Mouse (Mus musculus) cerebellum, adult 9-10 months (tissue): ENCODE data around the gene Zkscan16.

ENCODE experiments used
- DNase-seq: peaks from one replicate; pipeline ENCODE4 v3.0.0; 2022

Zkscan16 gene

DNA sequence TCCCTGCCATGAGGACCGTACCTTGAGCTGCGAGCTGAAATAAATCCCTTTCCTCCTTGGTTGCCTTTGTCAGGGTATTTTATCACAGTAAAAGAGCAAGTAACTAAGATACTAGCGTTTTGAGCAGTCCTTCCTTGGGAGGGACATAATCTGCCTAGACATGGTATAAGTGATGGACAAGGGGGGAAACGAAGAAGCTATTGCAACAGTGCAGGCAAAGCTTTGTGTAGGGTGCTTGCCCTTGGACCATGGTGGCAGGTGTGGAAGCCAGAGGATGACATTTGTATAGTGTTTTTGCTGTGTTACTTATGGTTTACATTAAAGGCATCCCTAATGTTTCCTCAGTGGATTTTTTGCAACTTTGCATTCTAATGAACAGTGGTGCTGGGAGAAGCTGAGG, 486 bp upstream of the Zkscan16 start:
- DNase-seq = no peak

DNA sequence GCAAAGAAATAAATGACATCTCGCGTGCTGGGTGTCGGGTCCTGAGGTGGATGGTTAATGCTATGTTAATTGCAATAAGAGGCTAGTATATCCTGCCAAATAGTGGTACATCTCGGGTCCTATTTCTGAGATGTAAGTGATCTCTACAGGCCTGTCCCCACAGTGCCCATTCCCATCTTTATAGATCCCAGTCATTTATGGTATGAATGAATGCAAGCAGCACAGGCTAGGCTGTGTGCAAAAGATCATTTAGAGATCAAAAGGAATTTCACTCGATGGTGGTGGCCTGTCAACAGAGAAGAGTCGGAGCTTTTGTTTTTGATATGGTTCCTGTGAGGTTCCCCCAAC, 752 bp downstream of the Zkscan16 start:
- no peak for DNase-seq

DNA sequence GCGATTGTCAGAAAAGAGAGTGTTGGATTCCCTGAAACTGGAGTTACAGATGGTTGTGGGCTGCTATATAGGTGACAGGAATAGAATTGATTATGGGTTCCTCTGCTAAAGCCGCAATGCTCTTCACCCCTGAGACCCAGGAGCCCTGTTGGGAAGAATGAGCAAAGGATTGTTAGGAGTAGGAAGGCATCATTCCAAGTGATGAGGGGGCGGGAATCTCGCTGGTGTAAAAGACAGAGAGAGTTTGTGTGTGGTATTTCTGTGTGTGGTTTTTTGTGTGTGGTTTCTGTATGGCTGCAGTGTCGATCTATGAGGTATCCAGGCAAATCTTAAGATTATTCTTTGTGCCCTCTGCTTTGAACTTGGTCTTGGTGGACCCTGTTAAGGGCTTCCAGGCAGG, 1.3 kb downstream of the Zkscan16 start:
- DNase-seq = no peak

DNA sequence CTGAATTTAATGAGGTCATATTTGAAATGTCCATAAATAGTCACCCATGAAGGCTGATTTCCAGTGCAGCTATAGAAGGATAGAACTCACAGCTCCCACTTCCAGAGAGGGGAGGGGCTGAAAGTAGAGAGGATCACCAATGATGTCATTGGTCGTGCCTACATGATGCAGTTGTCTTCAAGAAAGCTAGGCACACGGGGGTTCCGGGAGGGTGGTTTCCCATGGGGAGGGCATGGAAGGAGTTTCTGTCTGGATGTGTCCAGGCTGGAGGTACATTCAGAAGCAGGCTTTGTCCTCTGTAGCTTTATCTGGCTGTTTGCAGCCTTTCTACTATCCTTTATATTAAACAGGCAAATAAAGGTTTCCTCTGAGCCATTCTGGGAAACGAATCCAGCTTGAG, 5.0 kb downstream of the Zkscan16 start:
- DNase-seq = no peak

DNA sequence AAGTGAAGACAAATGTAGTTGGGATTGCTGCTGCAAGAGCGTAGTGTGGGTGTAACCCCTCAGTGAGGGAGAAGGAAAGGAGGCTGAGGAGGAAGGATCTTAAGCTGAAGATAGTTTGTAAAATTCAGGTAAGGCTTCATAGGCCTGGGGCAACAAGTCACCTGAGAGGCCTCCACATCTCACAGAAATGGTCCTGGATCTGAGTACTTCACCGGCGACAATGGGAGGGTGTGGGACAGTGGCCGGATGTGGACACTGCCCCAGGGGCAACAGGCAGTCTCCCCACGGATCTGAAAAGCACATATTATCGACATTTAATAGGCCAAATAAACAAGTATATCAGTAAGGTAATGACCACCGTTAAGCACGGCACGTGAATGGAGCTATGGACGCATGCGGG, 9.2 kb downstream of the Zkscan16 start:
- no peak for DNase-seq

DNA sequence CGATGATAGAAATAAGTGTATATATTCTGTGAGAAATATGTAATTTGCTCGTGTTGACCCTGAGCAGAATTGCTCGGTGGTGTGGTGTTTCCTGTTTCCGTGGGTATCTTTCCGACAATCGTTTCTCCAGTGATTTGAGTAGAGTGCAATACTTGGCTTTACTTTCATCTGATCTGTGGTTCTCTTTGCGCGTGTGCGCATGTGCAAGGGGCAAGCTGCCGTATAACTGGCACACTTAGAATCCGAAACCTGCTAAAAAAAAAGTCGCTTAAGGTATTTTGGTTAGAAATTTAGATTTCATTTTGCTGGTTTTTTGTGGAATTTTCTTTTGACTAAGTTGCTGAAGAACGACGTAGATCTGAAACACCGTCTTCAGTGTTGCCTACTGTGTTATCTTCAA, 18.3 kb downstream of the Zkscan16 start:
- no peak for DNase-seq

DNA sequence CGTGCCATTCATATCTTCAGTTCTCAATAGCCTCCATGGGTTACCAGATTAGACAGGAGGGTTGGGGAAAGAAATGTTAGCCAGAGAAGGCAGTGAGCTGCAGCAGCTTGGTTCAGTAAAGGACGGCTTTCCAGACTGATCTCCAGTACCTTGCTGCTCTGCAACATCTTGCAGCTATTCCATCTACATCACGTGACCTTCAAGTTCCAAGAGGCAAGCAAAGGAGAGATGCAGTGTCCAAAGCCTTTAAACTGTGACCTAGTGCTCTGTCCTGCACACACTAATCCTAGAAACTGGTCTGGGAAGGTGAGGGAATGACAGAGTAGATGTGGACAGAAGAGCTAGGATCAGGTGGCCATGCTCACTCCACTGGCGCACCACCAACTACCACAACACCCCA, 19.8 kb downstream of the Zkscan16 start:
- no peak for DNase-seq

DNA sequence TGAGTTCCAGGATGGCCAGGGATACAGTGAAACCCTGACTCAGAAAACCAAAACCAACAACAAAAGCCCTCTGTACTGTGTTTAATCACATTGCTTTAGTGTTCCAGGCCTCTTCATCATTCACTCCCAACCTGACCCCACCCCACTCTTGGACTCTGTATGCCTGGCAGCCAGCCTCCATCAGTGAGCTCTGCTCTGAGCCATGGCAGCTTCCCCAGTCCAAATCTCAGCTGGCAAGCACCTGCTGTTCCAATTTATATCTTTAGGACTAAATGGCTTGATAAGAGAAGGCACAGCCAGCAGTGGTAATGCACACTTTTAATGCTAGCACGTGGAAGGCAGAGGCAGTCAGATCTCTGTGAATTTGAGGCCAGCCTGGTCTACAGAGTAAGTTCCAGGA, 21.7 kb downstream of the Zkscan16 start:
- DNase-seq = no peak

DNA sequence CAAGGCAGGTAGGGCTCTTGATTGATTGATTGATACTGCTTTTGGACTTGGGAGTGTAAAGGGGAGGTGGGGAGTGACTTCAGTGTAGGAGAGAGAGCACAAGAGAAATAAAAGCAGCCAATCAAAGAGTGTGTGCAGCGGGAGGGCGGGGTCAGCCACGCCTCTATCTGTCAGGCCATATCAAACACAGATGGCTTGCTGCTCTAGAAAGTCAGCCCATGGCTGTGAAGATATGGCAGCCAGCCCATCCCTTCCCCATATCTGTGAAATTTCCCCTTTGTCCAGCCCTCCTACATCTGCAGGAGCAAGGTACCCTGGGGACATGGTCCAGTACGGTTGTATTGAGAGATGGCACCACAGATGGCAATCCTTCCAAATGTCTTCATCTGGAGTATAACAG, 27.2 kb downstream of the Zkscan16 start:
- no peak for DNase-seq

DNA sequence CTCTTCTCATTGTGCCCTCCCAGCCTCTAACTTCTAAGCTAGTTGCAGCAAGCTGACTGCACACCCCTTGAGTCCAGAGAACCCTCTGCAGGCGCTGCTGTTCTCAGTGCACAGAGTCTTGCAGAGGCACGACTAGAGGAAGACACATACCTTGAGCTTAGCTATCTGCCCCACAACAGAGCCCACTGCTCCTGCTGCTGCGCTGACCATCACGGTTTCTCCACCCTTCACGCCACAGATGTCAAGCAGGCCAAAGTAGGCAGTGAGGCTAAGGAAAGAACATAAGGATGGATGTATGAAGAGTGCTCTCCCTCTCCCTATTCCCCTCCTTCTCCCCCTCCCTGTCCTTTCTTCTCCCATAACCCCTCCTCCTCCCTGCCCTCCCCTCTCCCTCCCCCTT, 32.3 kb downstream of the Zkscan16 start:
- no peak for DNase-seq

DNA sequence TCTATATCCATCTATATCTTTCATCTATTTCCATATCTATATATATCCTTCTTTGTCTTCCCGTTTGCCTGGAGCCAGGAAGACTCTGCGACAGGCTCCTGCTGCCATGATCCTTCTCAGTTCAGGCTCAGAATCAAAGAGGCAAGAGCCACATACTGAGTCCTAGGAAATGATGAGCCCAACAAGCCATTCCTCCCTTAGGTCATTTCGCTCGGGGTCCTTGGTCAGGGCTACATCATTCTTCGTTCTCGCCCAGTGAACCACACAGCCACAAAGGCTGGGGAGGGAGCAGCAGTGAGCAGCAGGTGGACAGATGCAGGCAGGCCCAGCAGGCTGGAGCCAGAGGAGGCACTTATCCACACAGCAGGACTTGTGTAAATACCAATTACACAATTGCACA, 38.0 kb downstream of the Zkscan16 start:
- DNase-seq = no peak

DNA sequence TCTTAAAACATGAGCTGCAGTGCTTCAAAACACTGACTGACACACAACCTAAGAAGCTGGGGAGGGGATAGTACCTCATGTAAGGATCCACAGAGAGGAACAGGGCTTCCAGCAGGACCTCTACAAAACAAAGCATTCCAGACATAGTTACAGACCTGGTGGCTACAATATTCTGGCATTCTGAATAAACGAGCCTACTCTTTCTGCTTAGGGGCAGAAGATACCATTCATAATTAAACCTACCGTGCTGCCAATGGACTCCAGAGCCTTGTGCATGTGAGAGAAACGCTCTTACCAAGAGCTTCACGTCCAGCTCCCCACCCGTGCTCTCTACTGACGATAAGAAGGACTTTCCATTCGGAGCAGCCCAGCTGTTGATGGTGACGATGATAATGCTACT, 39.4 kb downstream of the Zkscan16 start:
- DNase-seq = no peak

DNA sequence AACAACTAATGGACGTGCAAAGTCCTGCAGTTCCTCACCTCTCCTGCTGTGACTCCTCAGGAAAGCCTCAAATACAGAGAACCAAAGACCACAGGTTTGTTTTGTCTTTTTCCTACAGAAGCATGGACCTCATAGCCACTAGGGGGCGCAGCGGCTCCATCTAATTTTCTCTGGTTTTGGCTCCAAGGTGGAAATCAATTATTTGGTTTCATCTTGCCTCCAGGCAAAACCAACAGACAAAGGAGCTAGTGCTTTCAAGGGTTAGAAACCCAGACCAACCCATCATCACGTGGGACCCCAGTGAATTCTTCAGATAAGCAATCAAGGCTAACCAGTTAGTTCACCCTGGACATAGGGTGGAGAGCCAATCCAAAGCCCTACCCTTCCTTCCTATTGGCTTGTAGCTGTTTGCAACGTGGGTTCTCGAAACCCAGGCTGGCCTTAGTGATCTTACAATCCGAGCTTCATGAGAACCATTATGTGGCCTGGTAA, 41.8 kb downstream of the Zkscan16 start:
- DNase-seq = peak; percentile 72

DNA sequence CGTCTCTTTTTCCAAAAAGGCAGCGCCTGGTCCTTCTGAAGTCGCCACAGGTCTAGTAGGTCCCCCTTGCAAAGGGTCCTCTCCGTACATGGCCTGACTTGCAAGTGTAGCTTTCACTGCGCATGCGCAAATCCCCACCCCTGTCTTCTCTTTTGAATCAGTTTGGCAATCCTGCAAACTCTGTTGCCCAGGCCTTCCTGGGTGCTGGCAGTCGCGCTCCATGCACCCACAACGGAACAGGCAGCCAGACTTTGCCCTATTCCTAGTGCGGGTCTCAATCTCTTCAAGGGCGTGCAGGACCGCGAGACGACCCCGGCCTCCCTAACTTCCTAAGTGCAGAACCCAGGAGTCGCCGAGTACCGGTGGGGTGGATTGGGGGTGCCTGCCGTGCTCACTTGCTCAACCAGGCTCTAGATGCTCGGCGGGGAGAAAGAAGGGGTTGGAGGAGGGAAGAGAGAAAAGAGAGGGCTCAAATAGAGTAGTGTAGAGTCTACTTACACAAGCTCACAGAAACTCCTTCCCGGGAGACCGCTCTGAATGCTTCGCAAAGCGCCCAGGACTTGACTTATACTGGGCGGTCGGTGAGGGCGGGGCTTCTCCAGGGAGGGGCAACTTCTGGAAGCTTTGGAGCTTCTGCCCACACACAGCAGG, 43.2 kb downstream of the Zkscan16 start, which contains the start of gene Ptgr1:
Gene Ptgr1, minus strand, starts transcription at position 580 of the 651 bp plus-strand sequence.
- DNase-seq = peak; percentile 67

DNA sequence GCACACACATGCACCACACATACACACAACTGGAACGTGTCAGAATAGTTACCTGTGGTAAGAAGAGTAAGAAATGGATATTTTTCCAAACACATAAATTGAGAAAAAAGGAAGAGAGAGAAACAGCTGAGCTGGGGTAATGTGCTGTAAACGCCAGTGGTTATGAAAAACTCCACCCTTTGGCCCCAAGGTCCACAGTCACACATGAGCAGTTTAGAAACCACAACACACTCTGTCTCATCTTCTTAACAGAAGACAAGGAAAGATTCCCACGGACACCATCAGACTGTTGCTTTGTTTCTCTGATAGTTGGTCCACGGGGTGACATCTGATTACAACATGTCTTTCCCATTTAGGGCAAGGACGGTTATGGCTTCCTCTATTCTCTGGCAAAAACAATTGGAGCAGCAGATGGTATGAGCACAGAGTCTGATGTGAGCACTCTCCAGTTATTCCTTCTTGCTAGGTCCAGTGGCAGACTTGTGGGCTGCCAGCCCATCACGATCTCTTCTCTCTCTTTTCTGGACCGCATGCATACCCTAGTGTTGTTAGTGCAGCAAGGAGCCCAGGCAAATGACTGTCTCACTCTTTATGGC, 46.0 kb downstream of the Zkscan16 start:
- DNase-seq = no peak

DNA sequence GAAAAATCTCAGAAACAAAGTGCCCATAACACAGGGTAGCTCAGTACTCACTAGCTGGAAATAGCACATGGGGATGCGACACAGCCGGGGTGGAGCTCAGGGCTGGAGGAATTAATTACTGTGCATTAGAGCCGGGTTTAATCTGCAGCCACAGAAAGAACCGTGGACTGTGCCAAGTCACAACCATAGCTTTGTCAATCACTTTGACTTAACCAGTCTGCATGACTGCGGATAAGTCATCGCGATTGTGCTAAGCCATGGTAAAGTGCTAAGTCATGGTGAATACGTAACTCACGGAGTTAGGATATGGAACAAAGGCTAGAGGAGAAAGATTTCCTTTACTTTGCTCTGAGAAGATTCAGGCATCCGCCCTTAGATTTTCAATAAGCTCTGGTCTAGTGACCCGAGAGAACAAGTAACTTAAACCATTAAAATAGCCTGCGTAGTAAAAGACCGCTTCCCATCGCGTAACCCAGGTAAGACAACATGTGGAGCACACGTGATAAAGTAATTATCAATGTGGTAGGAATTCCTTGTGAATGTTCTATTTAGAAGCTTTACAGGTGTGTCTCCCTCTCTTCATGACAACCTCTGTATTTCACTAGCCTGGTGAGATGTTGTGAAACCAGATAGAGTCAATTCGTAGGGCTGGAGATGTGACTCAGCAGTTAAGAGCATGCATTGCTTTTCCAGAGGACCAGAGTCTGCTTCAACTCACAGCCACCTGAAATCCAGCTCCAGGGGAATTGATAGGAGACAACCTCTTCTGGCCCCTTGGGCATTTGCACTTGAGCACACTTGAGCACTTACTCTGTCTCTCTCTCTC, 47.4 kb downstream of the Zkscan16 start:
- no peak for DNase-seq

DNA sequence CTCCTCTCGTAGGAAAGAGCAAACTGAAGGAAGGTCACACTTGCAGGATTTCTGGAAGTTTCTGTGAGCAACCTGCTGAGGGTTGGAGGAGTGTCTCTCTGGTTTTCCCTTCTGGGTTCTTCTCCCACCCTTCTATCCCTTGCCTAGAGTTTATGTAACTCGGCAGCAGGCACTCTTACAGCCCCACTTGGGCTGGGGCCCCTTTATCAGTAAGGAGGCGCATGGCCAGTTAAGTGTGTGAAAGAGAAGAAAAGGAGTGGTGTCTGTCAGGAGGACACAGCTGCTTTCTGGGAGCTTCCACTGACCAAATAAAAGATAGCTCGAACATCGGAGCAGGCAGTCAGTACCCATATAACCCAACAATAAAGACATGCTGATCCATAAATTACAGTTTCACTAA, 48.8 kb downstream of the Zkscan16 start:
- DNase-seq = no peak

DNA sequence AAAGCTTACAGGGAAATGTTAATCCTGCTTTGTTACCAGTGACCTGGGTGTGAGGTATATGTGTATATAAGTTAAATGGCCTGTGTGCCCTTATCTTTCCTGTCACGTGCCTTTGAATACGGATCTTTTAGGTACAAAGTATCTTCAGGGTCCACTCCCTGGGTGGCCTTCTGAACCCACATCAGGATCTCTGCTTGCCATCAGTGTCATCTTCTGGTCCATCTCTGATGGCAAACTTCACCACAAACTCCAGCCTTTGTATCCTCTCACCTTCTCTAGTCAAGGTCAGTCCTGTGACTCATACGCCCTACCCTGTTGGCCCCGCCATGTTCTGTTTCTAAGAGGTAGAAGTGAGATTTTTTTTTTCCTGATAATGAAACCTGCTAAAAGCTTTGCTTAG, 51.3 kb downstream of the Zkscan16 start, which contains the start of gene Dnajc25:
Gene Dnajc25, plus strand, starts transcription at position 301 of the 400 bp plus-strand sequence.
- no peak for DNase-seq

DNA sequence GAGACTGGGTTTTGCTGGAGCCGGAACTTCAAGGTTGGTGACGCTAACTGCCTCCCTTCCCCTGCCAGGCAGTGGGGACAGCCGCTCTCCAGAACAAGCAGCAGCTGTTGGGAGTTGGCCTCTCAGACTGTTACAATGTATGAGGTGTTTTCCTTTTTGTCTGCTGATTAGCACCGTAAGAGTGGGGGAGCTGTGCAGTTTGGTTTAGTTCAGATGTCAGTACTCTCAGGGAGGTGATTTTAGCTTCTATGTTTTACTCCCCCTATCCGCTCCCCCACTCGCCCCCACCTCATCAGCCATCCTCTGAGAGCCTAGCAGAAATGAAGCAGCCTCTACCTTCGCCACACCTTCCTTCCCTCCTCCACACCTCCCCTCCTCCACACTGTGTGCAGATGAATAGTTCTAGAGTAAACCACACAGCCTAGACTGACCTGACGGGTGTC, 51.8 kb downstream of the Zkscan16 start:
- no peak for DNase-seq

DNA sequence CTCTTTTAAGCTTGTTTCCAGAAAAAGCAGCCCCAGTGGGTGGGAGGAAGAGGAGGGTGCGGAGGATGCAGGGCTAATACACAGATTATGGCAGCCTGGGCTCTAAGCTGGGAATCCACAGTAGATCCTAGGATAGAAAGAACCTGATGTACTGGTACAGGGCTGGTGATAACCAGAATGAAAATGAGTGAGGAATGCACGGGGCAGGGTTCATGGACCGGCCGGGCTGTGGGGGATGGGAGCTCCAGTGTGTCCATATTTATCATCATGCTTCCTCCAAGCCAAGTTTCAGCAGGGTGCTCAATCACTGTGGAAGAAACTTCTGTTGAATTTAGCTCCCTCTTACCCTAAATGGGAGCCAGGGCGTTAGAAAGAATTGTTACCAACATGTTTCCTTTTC, 53.7 kb downstream of the Zkscan16 start:
- no peak for DNase-seq

DNA sequence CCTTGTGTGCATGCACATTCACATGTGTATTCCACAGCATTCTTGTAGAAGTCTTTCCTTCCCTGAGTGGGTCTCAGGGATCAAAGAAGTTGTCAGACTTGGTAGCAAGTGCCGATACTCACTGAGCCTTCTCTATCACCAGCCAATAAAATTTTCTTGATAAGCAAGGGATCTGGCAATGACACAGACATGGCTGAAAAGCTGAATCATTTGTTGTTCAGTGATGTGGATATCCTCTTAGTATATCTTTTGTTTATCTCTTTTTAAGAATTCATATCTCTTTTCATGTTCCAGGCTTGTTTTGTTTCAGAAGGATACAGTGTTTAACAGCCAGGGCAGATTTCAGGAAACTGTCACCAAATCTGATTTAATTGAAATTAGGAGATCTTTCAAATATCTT, 55.3 kb downstream of the Zkscan16 start:
- no peak for DNase-seq

DNA sequence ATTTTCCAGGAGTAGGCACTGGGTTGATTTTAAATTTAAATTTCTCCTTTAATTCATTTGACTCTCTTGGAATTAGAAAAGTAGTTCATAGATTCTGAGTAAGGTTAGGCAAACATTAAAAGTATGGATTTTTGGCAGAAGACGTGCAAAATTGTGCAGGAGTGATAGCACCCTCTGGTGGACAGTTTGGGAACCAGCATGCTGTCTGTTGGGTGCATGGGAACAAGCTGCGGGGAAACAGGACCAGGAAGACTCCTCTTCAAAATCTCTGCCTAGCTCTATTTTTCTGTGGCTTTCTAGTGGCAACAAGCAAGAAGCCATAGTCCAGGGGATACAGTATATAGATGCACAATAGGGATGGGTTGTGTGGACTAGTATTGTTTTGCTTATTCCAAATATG, 56.3 kb downstream of the Zkscan16 start:
- peak; percentile 79 for DNase-seq

DNA sequence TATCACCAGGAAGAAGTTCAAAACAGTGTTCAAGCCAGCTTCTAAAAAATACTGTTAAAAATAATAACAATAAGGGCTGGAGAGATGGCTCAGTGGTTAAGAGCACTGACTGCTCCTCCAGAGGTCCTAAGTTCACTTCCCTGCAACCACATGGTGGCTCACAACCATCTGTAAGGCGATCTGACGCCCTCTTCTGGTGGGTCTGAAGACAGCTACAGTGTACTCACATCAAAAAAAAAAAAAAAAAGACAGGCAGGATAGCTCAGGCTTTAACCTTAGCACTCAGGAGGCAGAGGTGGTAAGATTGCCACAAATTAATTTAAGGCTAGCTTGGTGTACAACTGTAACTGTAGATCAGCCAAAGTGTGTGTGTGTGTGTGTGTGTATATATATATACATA, 57.2 kb downstream of the Zkscan16 start:
- DNase-seq = no peak
